Mouse (Mus musculus) myocyte (in vitro differentiated cells): Measurements from ENCODE around the gene Sdk1. TPM values are rescaled to one million over a fixed set of nuclear protein-coding genes. Genes with fewer than 3 reads are reported as not detected.

Experiments used
- H3K27me3 ChIP-seq: one replicate; pipeline ENCODE4 v1.6.1; 2011; ENCODE audit not compliant: control insufficient read depth, insufficient read depth, insufficient read length
- H3K36me3 ChIP-seq: one replicate; pipeline ENCODE4 v1.6.1; 2011; ENCODE audit not compliant: control insufficient read depth, insufficient read depth
- H3K4me2 ChIP-seq: one replicate; pipeline ENCODE4 v1.6.1; 2011; ENCODE audit warnings: low read depth, control low read depth
- H3K4me3 ChIP-seq: one replicate; pipeline ENCODE4 v1.5.1; 2011; ENCODE audit warnings: mild to moderate bottlenecking, control low read depth, moderate library complexity
- H3K79me2 ChIP-seq: one replicate; pipeline ENCODE4 v1.6.1; 2011; ENCODE audit not compliant: control insufficient read depth, insufficient read depth
- H3ac ChIP-seq: one replicate; pipeline ENCODE4 v1.6.1; 2011; ENCODE audit not compliant: control insufficient read depth, insufficient read length
- CEBPB ChIP-seq: IDR thresholded peaks from 2 replicates; pipeline ENCODE4 v1.6.1; 2011; ENCODE audit warnings: mild to moderate bottlenecking, moderate library complexity; ENCODE audit not compliant: poor library complexity, insufficient read depth, severe bottlenecking
- E2F4 ChIP-seq: IDR thresholded peaks from one replicate; pipeline ENCODE4 v1.6.1; 2011; ENCODE audit warnings: mild to moderate bottlenecking, control low read depth, moderate library complexity; ENCODE audit not compliant: insufficient read depth
- MAX ChIP-seq: IDR thresholded peaks from one replicate; pipeline ENCODE4 v1.6.1; 2011; ENCODE audit warnings: low read depth, mild to moderate bottlenecking, control low read depth
- MYOD1 ChIP-seq, 3 experiments: IDR thresholded peaks; one replicate each; pipeline ENCODE4 v1.6.1; 2011; ENCODE audit warnings: control low read depth in 2 of 3, low read depth in 2 of 3, mild to moderate bottlenecking in 2 of 3, moderate library complexity in 1 of 3; ENCODE audit not compliant: insufficient read length in 2 of 3, control insufficient read depth in 1 of 3
- MYOG ChIP-seq, 3 experiments: IDR thresholded peaks; one replicate each; pipeline ENCODE4 v1.6.1; 2011; ENCODE audit warnings: control low read depth in 2 of 3, low read depth in 2 of 3, mild to moderate bottlenecking in 2 of 3; ENCODE audit not compliant: insufficient read length in 2 of 3, control insufficient read depth in 1 of 3, insufficient read depth in 1 of 3
- POLR2A ChIP-seq: IDR thresholded peaks from one replicate; pipeline ENCODE4 v1.6.1; 2011; ENCODE audit warnings: low read depth, mild to moderate bottlenecking, control low read depth, moderate library complexity; ENCODE audit not compliant: insufficient read length
- POLR2AphosphoS2 ChIP-seq: IDR thresholded peaks from one replicate; pipeline ENCODE4 v1.6.1; 2011; ENCODE audit warnings: low read depth, control low read depth; ENCODE audit not compliant: insufficient read length
- REST ChIP-seq: IDR thresholded peaks from one replicate; pipeline ENCODE4 v1.6.1; 2011; ENCODE audit warnings: mild to moderate bottlenecking, control low read depth, moderate library complexity; ENCODE audit not compliant: insufficient read depth, insufficient read length
- SRF ChIP-seq: IDR thresholded peaks from one replicate; pipeline ENCODE4 v1.6.1; 2011; ENCODE audit warnings: low read depth; ENCODE audit not compliant: control insufficient read depth, insufficient read length
- TCF12 ChIP-seq: IDR thresholded peaks from one replicate; pipeline ENCODE4 v1.6.1; 2011; ENCODE audit warnings: mild to moderate bottlenecking, control low read depth; ENCODE audit not compliant: poor library complexity, insufficient read depth, severe bottlenecking
- TCF3 ChIP-seq: IDR thresholded peaks from one replicate; pipeline ENCODE4 v1.6.1; 2011; ENCODE audit warnings: low read depth, control low read depth; ENCODE audit not compliant: insufficient read length
- USF1 ChIP-seq: IDR thresholded peaks from one replicate; pipeline ENCODE4 v1.6.1; 2011; ENCODE audit warnings: low read depth, mild to moderate bottlenecking, control low read depth, moderate library complexity
- polyA plus RNA-seq: library from polyadenylated mRNA; unstranded; fragments of >200 nt; fragmentation: generic; extraction: Trizol; gene quantifications from one replicate; pipeline ENCODE4 v1.2.1, GENCODE M21; 2012; ENCODE audit warnings: missing spikeins

Gene Sdk1
- polyA plus RNA-seq, 1 experiment = 1.6 TPM

GRCm38 (mm10) chr5:142022877-142023580 lies 781.7 kb downstream of the Sdk1 start:
- no peak for TF ChIP-seq CEBPB
- TF ChIP-seq TCF12 = no peak
- no peak for TF ChIP-seq USF1
- TF ChIP-seq MYOG (IDR thresholded peaks at IDR 0.05; ENCODE audit: control insufficient read depth in 1 of 3, insufficient read depth in 1 of 3, insufficient read length in 2 of 3, low read depth in 2 of 3) = no peak
- no peak for TF ChIP-seq REST
- no peak for TF ChIP-seq MAX
- TF ChIP-seq POLR2AphosphoS2 = no peak
- TF ChIP-seq MYOD1 (IDR thresholded peaks at IDR 0.05; ENCODE audit: control insufficient read depth in 1 of 3, insufficient read length in 2 of 3, low read depth in 2 of 3) = no peak
- no peak for TF ChIP-seq E2F4
- TF ChIP-seq SRF = no peak
- H3K27me3 ChIP-seq = no peaks in the 10 kb centered on the region
- H3K36me3 ChIP-seq = no peaks in the 10 kb centered on the region
- H3K4me3 ChIP-seq = no peak overlapping the region
- no peaks in the 10 kb centered on the region for H3K79me2 ChIP-seq
- no peak overlapping the region for H3K4me2 ChIP-seq
- H3ac ChIP-seq = no peak overlapping the region

GRCm38 (mm10) chr5:142024448-142024847 lies 783.2 kb downstream of the Sdk1 start:
- no peaks in the 10 kb centered on the region for H3K27me3 ChIP-seq
- no peak overlapping the region for H3K4me2 ChIP-seq
- H3K79me2 ChIP-seq = no peaks in the 10 kb centered on the region
- no peak overlapping the region for H3ac ChIP-seq
- TF ChIP-seq MYOG (IDR thresholded peaks at IDR 0.05; ENCODE audit: control insufficient read depth in 1 of 3, insufficient read depth in 1 of 3, insufficient read length in 2 of 3, low read depth in 2 of 3) = no peak
- no peak for TF ChIP-seq MAX
- TF ChIP-seq E2F4 = no peak
- no peak for TF ChIP-seq TCF12
- no peak for TF ChIP-seq POLR2AphosphoS2
- no peaks in the 10 kb centered on the region for H3K36me3 ChIP-seq
- no peak overlapping the region for H3K4me3 ChIP-seq

GRCm38 (mm10) chr5:142036536-142036935 lies 795.2 kb downstream of the Sdk1 start:
- no peaks in the 10 kb centered on the region for H3K79me2 ChIP-seq
- TF ChIP-seq MYOD1 (IDR thresholded peaks at IDR 0.05; ENCODE audit: control insufficient read depth in 1 of 3, insufficient read length in 2 of 3, low read depth in 2 of 3) = no peak
- TF ChIP-seq E2F4 = no peak
- no peaks in the 10 kb centered on the region for H3K36me3 ChIP-seq
- H3K27me3 ChIP-seq = no peaks in the 10 kb centered on the region
- H3ac ChIP-seq = no peak overlapping the region
- H3K4me3 ChIP-seq = no peak overlapping the region
- no peak overlapping the region for H3K4me2 ChIP-seq

- Histone ChIP-seq H3K27me3 (no peaks in the 10 kb centered on the region), H3K79me2 (no peaks in the 10 kb centered on the region), H3K4me3 (no peak overlapping the region), H3K4me2 (no peak overlapping the region), H3ac (no peak overlapping the region), H3K36me3 (no peaks in the 10 kb centered on the region)
- TF ChIP-seq E2F4 = no peak
- no peak for TF ChIP-seq POLR2AphosphoS2
- no peak for TF ChIP-seq SRF
- no peak for TF ChIP-seq TCF12
- TF ChIP-seq MYOD1 (IDR thresholded peaks at IDR 0.05; ENCODE audit: control insufficient read depth in 1 of 3, insufficient read length in 2 of 3, low read depth in 2 of 3) = no peak
- TF ChIP-seq TCF3 = no peak
- TF ChIP-seq USF1 = no peak
- no peak for TF ChIP-seq REST
- no peak for TF ChIP-seq MYOG (IDR thresholded peaks at IDR 0.05; ENCODE audit: control insufficient read depth in 1 of 3, insufficient read depth in 1 of 3, insufficient read length in 2 of 3, low read depth in 2 of 3)
- no peak for TF ChIP-seq MAX
- no peak for TF ChIP-seq POLR2A
- no peak for TF ChIP-seq CEBPB
Observed at GRCm38 (mm10) chr5:142039236-142039635, 797.9 kb downstream of the Sdk1 start.

- Histone ChIP-seq H3ac (no peak overlapping the region), H3K27me3 (no peaks in the 10 kb centered on the region), H3K4me2 (no peak overlapping the region), H3K79me2 (no peaks in the 10 kb centered on the region), H3K36me3 (no peaks in the 10 kb centered on the region), H3K4me3 (no peak overlapping the region)
- TF ChIP-seq MYOD1 (IDR thresholded peaks at IDR 0.05; ENCODE audit: control insufficient read depth in 1 of 3, insufficient read length in 2 of 3, low read depth in 2 of 3) (no peak), REST (no peak), POLR2A (no peak), TCF3 (no peak), SRF (no peak), E2F4 (no peak), TCF12 (no peak), CEBPB (no peak), USF1 (no peak), MAX (no peak), MYOG (IDR thresholded peaks at IDR 0.05; ENCODE audit: control insufficient read depth in 1 of 3, insufficient read depth in 1 of 3, insufficient read length in 2 of 3, low read depth in 2 of 3) (no peak), POLR2AphosphoS2 (no peak)
Observed at GRCm38 (mm10) chr5:142039891-142040530, 798.7 kb downstream of the Sdk1 start.
